Mouse (Mus musculus): ENCODE results near the gene Cyp4a12a. TPM values are rescaled to one million over a fixed set of nuclear protein-coding genes. Genes with fewer than 3 reads are reported as not detected.
"Not testable (repeated sequence)": the region's sequence is repeated elsewhere in the genome, so short reads cannot be mapped to it uniquely, and the experiment has no call there.

Gene Cyp4a12a
- total RNA-seq (2014; fragmentation: Nextera tagmentation) = not detected in 2 replicates
- total RNA-seq (2017) = not detected in 2 replicates

DNA sequence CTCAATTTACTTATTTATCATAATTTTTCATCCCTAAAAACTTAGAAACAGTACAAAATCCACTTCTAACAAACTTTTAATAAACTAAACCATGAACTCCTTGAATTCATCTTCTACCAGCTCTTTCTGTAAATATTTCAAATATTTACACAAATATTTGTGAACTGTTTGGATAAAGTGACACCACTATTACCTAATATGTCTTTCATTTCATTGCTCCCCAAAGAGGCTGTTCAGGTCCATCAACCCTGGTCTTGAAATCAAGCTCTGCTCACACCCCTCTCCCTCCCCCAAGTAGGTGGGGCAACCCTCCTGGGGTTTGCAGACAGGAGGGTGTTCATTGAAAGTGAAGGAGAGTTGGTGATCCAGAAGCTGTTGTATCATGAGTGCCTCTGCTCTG is at the start of gene Cyp4a12a:
TSS of gene Cyp4a12a (plus strand) at position 301 of the 400 bp plus-strand sequence.
- not testable (repeated sequence) for ATAC-seq (replicated peaks; ENCODE audit: low FRiP score, low TSS enrichment, poor library complexity, severe bottlenecking)

DNA sequence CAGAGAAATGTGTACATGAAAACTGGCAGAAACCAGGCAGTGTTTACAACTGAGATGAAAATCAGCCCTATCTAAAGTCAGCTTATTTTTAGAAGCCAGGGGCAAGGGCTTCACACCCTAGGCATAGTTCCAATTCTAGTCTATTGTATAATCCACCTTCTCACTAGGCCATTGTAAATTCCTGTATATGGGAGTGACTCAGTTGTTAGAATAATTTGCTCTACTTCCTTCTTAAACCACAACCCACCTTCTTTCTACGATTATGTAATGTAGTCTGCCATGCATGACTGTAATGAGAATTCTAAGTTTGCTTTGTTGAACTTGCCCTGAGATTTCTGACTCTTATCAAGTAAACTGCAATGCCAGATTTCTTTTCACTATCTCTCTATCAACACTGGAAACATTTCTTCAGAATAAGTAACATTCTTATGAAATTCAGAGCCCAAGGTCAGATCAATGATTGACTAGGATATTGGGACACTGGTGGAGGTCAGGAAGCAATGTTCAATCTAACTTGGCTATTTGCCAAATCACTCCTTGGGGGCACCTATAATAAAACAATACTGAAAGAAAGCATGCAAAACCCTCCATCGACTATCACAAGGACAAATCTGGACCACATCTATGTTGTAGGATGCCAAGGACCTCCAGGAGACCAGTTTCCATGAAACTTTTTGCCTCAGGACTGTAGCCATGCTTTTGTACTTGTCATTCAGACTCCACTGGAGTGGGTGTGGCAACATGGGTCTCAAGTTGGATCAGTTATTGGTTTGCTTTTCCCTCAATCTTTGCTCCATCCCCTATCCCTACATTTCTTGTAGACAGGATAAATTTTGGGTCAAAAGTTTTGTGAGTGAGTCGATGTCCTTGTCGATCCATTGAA is 33.9 kb upstream of the Cyp4a12a start:
- ATAC-seq (replicated peaks; ENCODE audit: low FRiP score, low TSS enrichment, poor library complexity, severe bottlenecking) = not testable (repeated sequence)

DNA sequence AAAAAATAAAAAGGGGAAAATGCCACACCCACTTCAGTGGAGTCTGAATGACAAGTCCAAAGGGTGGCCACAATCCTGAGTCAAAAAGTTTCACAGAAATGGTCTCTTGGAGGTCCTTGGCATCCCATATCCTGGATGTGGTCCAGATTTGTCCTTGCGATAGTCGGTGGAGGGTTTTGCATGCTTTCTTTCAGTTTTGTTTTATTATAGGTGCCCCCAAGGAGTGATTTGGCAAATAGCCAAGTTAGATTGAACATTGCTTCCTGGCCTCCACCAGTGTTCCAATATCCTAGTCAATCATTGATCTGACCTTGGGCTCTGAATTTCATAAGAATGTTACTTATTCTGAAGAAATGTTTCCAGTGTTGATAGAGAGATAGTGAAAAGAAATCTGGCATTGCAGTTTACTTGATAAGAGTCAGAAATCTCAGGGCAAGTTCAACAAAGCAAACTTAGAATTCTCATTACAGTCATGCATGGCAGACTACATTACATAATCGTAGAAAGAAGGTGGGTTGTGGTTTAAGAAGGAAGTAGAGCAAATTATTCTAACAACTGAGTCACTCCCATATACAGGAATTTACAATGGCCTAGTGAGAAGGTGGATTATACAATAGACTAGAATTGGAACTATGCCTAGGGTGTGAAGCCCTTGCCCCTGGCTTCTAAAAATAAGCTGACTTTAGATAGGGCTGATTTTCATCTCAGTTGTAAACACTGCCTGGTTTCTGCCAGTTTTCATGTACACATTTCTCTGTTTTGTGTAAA is 20.4 kb upstream of the Cyp4a12a start:
- not testable (repeated sequence) for ATAC-seq (replicated peaks; ENCODE audit: low FRiP score, low TSS enrichment, poor library complexity, severe bottlenecking)

DNA sequence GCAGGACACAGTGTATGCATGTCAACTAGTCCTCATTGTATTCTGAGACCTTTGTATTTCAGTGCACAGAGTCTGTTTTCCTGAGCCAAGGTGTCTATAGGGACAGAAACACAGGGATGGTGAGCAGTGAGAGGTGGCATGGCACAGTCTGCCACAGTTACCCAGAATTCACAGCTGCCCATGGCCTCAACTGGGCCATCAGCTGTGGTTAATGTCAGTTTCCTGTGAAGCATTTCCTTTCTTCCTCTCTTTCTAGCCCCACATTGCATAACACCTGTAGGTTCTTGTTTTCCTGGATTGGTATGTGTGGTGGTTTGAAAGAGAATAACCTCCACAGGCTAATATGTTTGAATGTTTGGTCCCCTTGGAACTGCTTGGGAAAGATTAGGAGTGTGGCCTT is 18.5 kb upstream of the Cyp4a12a start:
- no peak for ATAC-seq (replicated peaks; ENCODE audit: low FRiP score, low TSS enrichment, poor library complexity, severe bottlenecking)

DNA sequence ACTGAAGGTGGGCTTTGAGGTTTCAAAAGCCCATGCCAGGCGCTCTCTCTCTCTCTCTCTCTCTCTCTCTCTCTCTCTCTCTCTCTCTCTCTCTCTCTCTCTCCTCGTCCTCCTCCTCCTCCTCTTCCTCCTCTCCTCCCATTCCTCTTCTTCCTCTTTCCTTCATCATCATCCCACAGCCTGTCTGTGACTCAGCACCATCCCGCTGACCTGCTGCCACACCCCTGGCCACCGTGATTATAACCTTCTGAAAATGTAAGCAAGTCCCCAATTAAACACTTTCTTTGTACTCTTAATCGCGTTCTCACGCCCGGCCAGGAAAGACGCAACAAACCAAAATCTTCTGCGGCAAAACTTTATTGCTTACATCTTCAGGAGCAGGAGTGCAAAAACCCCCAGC is 18.1 kb upstream of the Cyp4a12a start:
- not testable (repeated sequence) for ATAC-seq (replicated peaks; ENCODE audit: low FRiP score, low TSS enrichment, poor library complexity, severe bottlenecking)

DNA sequence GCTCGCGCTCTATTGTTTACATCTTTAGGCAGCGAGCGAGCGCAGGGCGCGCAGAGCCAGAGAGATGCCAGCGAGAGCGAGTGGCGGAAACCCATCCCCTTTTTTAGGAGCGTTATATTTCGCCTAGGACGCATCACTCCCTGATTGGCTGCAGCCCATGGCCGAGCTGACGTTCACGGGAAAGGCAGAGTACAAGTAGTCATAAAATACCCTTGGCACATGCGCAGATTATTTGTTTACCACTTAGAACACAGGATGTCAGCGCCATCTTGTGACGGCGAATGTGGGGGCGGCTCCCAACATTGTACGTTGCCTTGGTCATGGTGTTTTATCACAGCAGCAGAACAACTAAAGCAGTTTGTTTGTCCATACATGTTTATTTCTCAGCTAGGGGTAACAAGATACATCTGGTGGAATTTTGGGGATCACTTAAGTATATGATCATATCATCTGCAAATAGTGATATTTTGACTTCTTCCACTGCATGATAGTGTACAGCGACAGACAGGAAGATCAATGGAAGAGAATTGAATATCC is 17.5 kb upstream of the Cyp4a12a start:
- peak; percentile 55; the same call in 1 of the 2 replicates for ATAC-seq (replicated peaks; ENCODE audit: low FRiP score, low TSS enrichment, poor library complexity, severe bottlenecking)

DNA sequence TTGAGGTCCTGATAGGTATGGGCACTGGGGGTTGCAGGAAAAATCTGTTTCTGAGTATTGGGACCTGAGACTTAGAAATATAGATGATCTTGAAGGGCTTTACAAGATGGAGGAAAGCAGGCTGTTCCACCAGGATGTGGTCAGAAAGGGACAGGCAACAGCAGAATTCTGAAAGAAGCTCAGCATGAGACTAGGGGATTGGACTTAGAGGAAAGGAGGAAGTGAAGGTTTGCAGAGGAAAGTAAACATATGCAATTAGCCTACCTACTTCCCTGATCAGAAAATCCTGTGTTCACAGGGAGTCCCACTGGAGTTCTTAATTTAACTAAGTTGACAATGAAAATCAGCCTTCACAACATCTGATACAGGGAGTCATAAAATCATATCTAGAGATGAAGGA is 26.9 kb downstream of the Cyp4a12a start:
- ATAC-seq (replicated peaks; ENCODE audit: low FRiP score, low TSS enrichment, poor library complexity, severe bottlenecking) = not testable (repeated sequence)

DNA sequence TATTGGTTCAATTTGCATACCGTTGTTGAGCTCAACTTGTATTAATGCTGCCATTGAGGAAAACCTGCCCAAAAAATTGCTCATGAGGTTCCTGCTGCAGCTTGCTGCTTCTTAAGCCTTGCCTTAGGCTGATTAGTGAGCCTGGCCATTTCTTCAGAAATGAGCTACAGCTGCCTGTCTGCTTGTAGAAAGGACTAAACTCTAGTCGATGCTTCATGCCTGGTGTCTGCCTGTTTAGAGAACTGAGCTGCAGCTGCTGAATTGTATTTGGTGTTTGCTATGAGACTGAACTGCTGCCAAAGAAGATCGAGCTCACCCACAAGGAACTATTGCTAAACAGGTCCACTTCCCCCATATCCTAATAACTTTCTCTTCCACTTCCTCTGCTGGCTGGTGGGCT is 66.8 kb downstream of the Cyp4a12a start:
- not testable (repeated sequence) for ATAC-seq (replicated peaks; ENCODE audit: low FRiP score, low TSS enrichment, poor library complexity, severe bottlenecking)

DNA sequence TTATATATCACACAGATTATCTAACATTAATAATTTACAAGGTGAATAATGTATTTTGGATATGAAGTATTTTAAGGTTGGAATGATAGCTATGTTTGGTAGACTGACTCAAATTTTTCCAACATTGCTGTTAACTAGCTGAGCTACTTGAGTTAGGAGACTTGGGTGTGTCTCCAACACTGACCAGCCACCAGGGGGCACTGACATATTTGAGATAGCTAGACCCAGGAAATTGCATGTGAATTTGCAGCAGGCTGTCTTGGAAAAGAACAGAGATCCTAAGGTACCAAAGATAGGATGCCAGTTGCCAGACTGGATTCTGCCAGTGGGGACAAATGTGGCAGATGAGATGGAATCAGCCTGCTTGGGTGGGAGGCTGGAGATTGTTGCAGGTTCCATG is 69.2 kb downstream of the Cyp4a12a start:
- peak; percentile 79 for ATAC-seq (replicated peaks; ENCODE audit: low FRiP score, low TSS enrichment, poor library complexity, severe bottlenecking)

Other genes starting within 250 kb of the Cyp4a12a start
- gene Tal1, start 242.6 kb upstream of the Cyp4a12a start, total RNA-seq (2014; fragmentation: Nextera tagmentation) = 99.5 and 115 TPM in 2 replicates
- gene Tal1, start 242.6 kb upstream of the Cyp4a12a start, total RNA-seq (2017) = 56.3 and 63.8 TPM in 2 replicates
- 22.0 and 28.7 TPM in 2 replicates for gene Pdzk1ip1, start 210.3 kb upstream of the Cyp4a12a start, total RNA-seq (2014; fragmentation: Nextera tagmentation)
- gene Pdzk1ip1, start 210.3 kb upstream of the Cyp4a12a start, total RNA-seq (2017) = 5.9 and 34.2 TPM in 2 replicates
- gene Cyp4x1, start 164.8 kb upstream of the Cyp4a12a start, total RNA-seq (2014; fragmentation: Nextera tagmentation) = not detected in 2 replicates
- gene Cyp4x1, start 164.8 kb upstream of the Cyp4a12a start, total RNA-seq (2017) = 0.27 TPM in 1 of 2 replicates, not detected in the other
- gene Cyp4a29, start 57.0 kb upstream of the Cyp4a12a start, total RNA-seq (2014; fragmentation: Nextera tagmentation) = not detected in 2 replicates
- gene Cyp4a29, start 57.0 kb upstream of the Cyp4a12a start, total RNA-seq (2017) = not detected in 2 replicates
- gene Cyp4a12b, start 112.6 kb downstream of the Cyp4a12a start, total RNA-seq (2014; fragmentation: Nextera tagmentation) = not detected in 2 replicates
- gene Cyp4a12b, start 112.6 kb downstream of the Cyp4a12a start, total RNA-seq (2017) = not detected in 2 replicates
- not detected in 2 replicates for gene Cyp4a30b, start 153.6 kb downstream of the Cyp4a12a start, total RNA-seq (2014; fragmentation: Nextera tagmentation)
- not detected in 2 replicates for gene Cyp4a30b, start 153.6 kb downstream of the Cyp4a12a start, total RNA-seq (2017)
- gene Cyp4a14, start 197.1 kb downstream of the Cyp4a12a start, total RNA-seq (2014; fragmentation: Nextera tagmentation) = not detected in 2 replicates
- not detected in 2 replicates for gene Cyp4a14, start 197.1 kb downstream of the Cyp4a12a start, total RNA-seq (2017)
- gene Cyp4a10, start 219.2 kb downstream of the Cyp4a12a start, total RNA-seq (2014; fragmentation: Nextera tagmentation) = not detected in 2 replicates
- gene Cyp4a10, start 219.2 kb downstream of the Cyp4a12a start, total RNA-seq (2017) = not detected in 2 replicates

Data from megakaryocyte-erythroid progenitor cell, adult 5-6 weeks (primary cell).